Mouse (Mus musculus): ENCODE results near the gene Shf. TPM values are rescaled to one million over a fixed set of nuclear protein-coding genes. Genes with fewer than 3 reads are reported as not detected.

Shf gene
- polyA plus RNA-seq, 1 experiment, result 12.3 TPM

- 0 out of 2 replicates have a peak overlapping the region, but pooled peaks have one; percentile 21 for H3K27ac ChIP-seq (ENCODE audit: insufficient read depth, low read length)
- no peak for TF ChIP-seq CTCF (IDR thresholded peaks at IDR 0.05; ENCODE audit: borderline replicate concordance, insufficient read depth, low read length)
- TF ChIP-seq POLR2A (IDR thresholded peaks at IDR 0.05; ENCODE audit: low read depth, low read length), result no peak
- H3K4me1 ChIP-seq (ENCODE audit: control insufficient read depth, insufficient read depth, low read length), result no peaks in the 10 kb centered on the region
- H3K4me3 ChIP-seq (ENCODE audit: insufficient read depth, low read length), result peak overlapping the region; percentile 46
These were observed 9.7 kb upstream of the Shf start for GRCm38 (mm10) chr2:122378421-122379291.

GRCm38 (mm10) chr2:122377751-122378246 is 8.8 kb upstream of the Shf start:
- peak; percentile 2; the same call in 1 of the 2 replicates for TF ChIP-seq POLR2A (IDR thresholded peaks at IDR 0.05; ENCODE audit: low read depth, low read length)
- peak; percentile 1; the same call in 1 of the 2 replicates for TF ChIP-seq CTCF (IDR thresholded peaks at IDR 0.05; ENCODE audit: borderline replicate concordance, insufficient read depth, low read length)
- Histone ChIP-seq H3K4me1 (ENCODE audit: control insufficient read depth, insufficient read depth, low read length) (no peaks in the 10 kb centered on the region), H3K4me3 (ENCODE audit: insufficient read depth, low read length) (peak overlapping the region; percentile 74), H3K27ac (ENCODE audit: insufficient read depth, low read length) (peak overlapping the region; percentile 70)

GRCm38 (mm10) chr2:122377215-122377674 is 8.3 kb upstream of the Shf start:
- no peaks in the 10 kb centered on the region for H3K4me1 ChIP-seq (ENCODE audit: control insufficient read depth, insufficient read depth, low read length)
- peak; percentile 14; the same call in 1 of the 2 replicates for TF ChIP-seq POLR2A (IDR thresholded peaks at IDR 0.05; ENCODE audit: low read depth, low read length)
- TF ChIP-seq CTCF (IDR thresholded peaks at IDR 0.05; ENCODE audit: borderline replicate concordance, insufficient read depth, low read length), result no peak
- peak overlapping the region; percentile 70; the same call in 1 of the 2 replicates for H3K27ac ChIP-seq (ENCODE audit: insufficient read depth, low read length)
- peak overlapping the region; percentile 74 for H3K4me3 ChIP-seq (ENCODE audit: insufficient read depth, low read length)

- TF ChIP-seq POLR2A (IDR thresholded peaks at IDR 0.05; ENCODE audit: low read depth, low read length), result no peak; the same call in none of the 2 replicates
- TF ChIP-seq CTCF (IDR thresholded peaks at IDR 0.05; ENCODE audit: borderline replicate concordance, insufficient read depth, low read length), result no peak
- peak overlapping the region; percentile 60 for H3K4me3 ChIP-seq (ENCODE audit: insufficient read depth, low read length)
- H3K4me1 ChIP-seq (ENCODE audit: control insufficient read depth, insufficient read depth, low read length), result no peaks in the 10 kb centered on the region
- H3K27ac ChIP-seq (ENCODE audit: insufficient read depth, low read length), result peak overlapping the region; percentile 78
These were observed 7.1 kb upstream of the Shf start for GRCm38 (mm10) chr2:122376041-122376561.

- TF ChIP-seq CTCF (IDR thresholded peaks at IDR 0.05; ENCODE audit: borderline replicate concordance, insufficient read depth, low read length) (no peak), POLR2A (IDR thresholded peaks at IDR 0.05; ENCODE audit: low read depth, low read length) (peak; percentile 85)
- Histone ChIP-seq H3K4me3 (ENCODE audit: insufficient read depth, low read length) (peak overlapping the region; percentile 60), H3K4me1 (ENCODE audit: control insufficient read depth, insufficient read depth, low read length) (no peaks in the 10 kb centered on the region), H3K27ac (ENCODE audit: insufficient read depth, low read length) (peak overlapping the region; percentile 78)
These were observed 6.5 kb upstream of the Shf start for GRCm38 (mm10) chr2:122375391-122375991.

- no peak for TF ChIP-seq CTCF (IDR thresholded peaks at IDR 0.05; ENCODE audit: borderline replicate concordance, insufficient read depth, low read length)
- Histone ChIP-seq H3K4me3 (ENCODE audit: insufficient read depth, low read length) (peak overlapping the region; percentile 41), H3K27ac (ENCODE audit: insufficient read depth, low read length) (no peak overlapping the region), H3K4me1 (ENCODE audit: control insufficient read depth, insufficient read depth, low read length) (no peaks in the 10 kb centered on the region)
These were observed 5.8 kb upstream of the Shf start for GRCm38 (mm10) chr2:122374666-122375331.

GRCm38 (mm10) chr2:122374012-122374411 is 5.0 kb upstream of the Shf start:
- no peak overlapping the region for H3K4me3 ChIP-seq (ENCODE audit: insufficient read depth, low read length)
- no peaks in the 10 kb centered on the region for H3K4me1 ChIP-seq (ENCODE audit: control insufficient read depth, insufficient read depth, low read length)
- TF ChIP-seq CTCF (IDR thresholded peaks at IDR 0.05; ENCODE audit: borderline replicate concordance, insufficient read depth, low read length) (no peak), POLR2A (IDR thresholded peaks at IDR 0.05; ENCODE audit: low read depth, low read length) (no peak)
- no peak overlapping the region for H3K27ac ChIP-seq (ENCODE audit: insufficient read depth, low read length)

GRCm38 (mm10) chr2:122372541-122372940 is 3.6 kb upstream of the Shf start:
- Histone ChIP-seq H3K4me3 (ENCODE audit: insufficient read depth, low read length) (no peak overlapping the region), H3K27ac (ENCODE audit: insufficient read depth, low read length) (no peak overlapping the region), H3K4me1 (ENCODE audit: control insufficient read depth, insufficient read depth, low read length) (0 out of 2 replicates have a peak, but pooled peaks cover under 1% of the 10 kb centered on the region)
- TF ChIP-seq CTCF (IDR thresholded peaks at IDR 0.05; ENCODE audit: borderline replicate concordance, insufficient read depth, low read length), result no peak
- TF ChIP-seq POLR2A (IDR thresholded peaks at IDR 0.05; ENCODE audit: low read depth, low read length), result no peak

- H3K4me3 ChIP-seq (ENCODE audit: insufficient read depth, low read length), result no peak overlapping the region
- TF ChIP-seq CTCF (IDR thresholded peaks at IDR 0.05; ENCODE audit: borderline replicate concordance, insufficient read depth, low read length) (no peak), POLR2A (IDR thresholded peaks at IDR 0.05; ENCODE audit: low read depth, low read length) (no peak)
- H3K4me1 ChIP-seq (ENCODE audit: control insufficient read depth, insufficient read depth, low read length), result peaks cover 4% of the 10 kb centered on the region; the same call in 1 of the 2 replicates
- no peak overlapping the region for H3K27ac ChIP-seq (ENCODE audit: insufficient read depth, low read length)
These were observed 3.1 kb upstream of the Shf start for GRCm38 (mm10) chr2:122372067-122372466.

Measured in embryonic fibroblast, embryonic 13.5 days (primary cell).